Mouse (Mus musculus) E14TG2a.4 (cell line): ENCODE results near the gene Atp6v0b.

Source experiments
- H3K27me3 ChIP-seq: 2 replicates; pipeline ENCODE4 v1.6.1; 2014; ENCODE audit warnings: low read length, control low read depth; ENCODE audit not compliant: insufficient read depth
- H3K36me3 ChIP-seq: 2 replicates; pipeline ENCODE4 v1.6.1; 2014; ENCODE audit warnings: low read length, control low read depth; ENCODE audit not compliant: insufficient read depth
- H3K4me1 ChIP-seq: replicated peaks from 2 replicates; pipeline ENCODE4 v1.6.1; 2014; ENCODE audit warnings: low read depth, low read length, control low read depth
- H3K4me3 ChIP-seq: replicated peaks from 2 replicates; pipeline ENCODE4 v1.5.1; 2014; ENCODE audit warnings: mild to moderate bottlenecking, low read length
- H3K9me3 ChIP-seq: 2 replicates; pipeline ENCODE4 v1.6.1; 2014; ENCODE audit warnings: low read length, control low read depth
- CTCF ChIP-seq: conservative IDR thresholded peaks from 2 replicates; pipeline ENCODE4 v1.5.1; 2014; ENCODE audit warnings: low read length
- NANOG ChIP-seq: IDR thresholded peaks from 2 replicates; pipeline ENCODE4 v1.6.1; 2014; ENCODE audit warnings: borderline replicate concordance, low read length, mixed read lengths
- POU5F1 ChIP-seq: IDR thresholded peaks from 2 replicates; pipeline ENCODE4 v1.6.1; 2014; ENCODE audit warnings: low read length, borderline replicate concordance

Gene Atp6v0b

GRCm38 (mm10) chr4:117889471-117889870 lies 2.3 kb upstream of the Atp6v0b start:
- peaks cover 59% of the 10 kb centered on the region for H3K36me3 ChIP-seq
- TF ChIP-seq CTCF = no peak
- no peak for TF ChIP-seq POU5F1
- TF ChIP-seq NANOG = no peak

DNA sequence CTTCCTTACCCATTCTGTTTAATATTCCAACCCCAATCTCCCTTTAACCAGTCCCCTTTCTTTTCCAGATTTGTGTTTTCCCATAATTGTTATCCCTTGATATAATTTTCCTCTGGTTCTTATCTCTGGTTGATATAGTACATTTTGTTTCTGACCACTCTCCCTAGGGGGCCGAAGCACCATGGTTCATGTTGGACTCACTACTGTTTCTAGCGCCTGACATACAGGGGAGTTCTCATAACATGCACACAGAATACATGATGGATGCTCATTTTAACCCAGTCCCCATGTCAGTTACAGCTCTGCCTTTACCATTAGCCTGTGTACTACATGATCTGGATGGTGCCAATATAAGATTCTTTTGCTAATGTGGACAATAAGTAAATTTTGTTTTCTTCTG lies 787 bp upstream of the Atp6v0b start:
- Histone ChIP-seq H3K4me3 (peak overlapping the region; percentile 98; the same call in 1 of the 2 replicates), H3K27me3 (peaks cover 11% of the 10 kb centered on the region), H3K36me3 (peaks cover 59% of the 10 kb centered on the region), H3K4me1 (peaks cover 59% of the 10 kb centered on the region), H3K9me3 (no peaks in the 10 kb centered on the region)
- TF ChIP-seq POU5F1 (no peak), CTCF (no peak), NANOG (no peak)

More at GRCm38 (mm10) chr4:117889471-117889870, 2.3 kb upstream of the Atp6v0b start:
- H3K4me3 ChIP-seq = no peak overlapping the region
- H3K4me1 ChIP-seq = peaks cover 49% of the 10 kb centered on the region
- peaks cover under 1% of the 10 kb centered on the region for H3K27me3 ChIP-seq
- H3K9me3 ChIP-seq = no peaks in the 10 kb centered on the region

- H3K27me3 ChIP-seq = peaks cover 22% of the 10 kb centered on the region
- H3K36me3 ChIP-seq = peaks cover 59% of the 10 kb centered on the region
- H3K4me1 ChIP-seq = peaks cover 61% of the 10 kb centered on the region
- no peaks in the 10 kb centered on the region for H3K9me3 ChIP-seq
- H3K4me3 ChIP-seq = peak overlapping the region; percentile 98
- TF ChIP-seq NANOG = no peak
- no peak for TF ChIP-seq POU5F1
- no peak for TF ChIP-seq CTCF
Observed at GRCm38 (mm10) chr4:117886644-117887043, 489 bp downstream of the Atp6v0b start.

DNA sequence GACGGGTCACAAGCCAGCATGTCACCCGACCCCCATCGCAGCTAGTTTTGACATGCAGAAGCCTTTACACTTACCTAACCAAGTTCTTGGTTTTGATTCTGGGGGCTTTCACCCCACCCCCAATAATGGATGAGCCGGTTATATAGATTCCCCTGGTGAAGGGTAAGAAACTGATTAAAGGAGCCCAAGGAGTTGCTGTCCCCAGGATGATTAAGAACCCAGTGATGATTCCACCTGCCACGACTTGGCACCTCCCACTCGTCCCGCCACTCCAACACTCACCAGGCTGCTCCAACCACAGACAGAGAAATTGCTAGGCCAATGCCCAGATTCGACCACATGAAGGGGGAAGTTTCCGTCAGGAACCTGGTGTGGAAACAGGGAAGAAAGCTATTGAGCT lies 1.1 kb downstream of the Atp6v0b start:
- Histone ChIP-seq H3K4me3 (peak overlapping the region; percentile 98), H3K9me3 (no peaks in the 10 kb centered on the region), H3K36me3 (peaks cover 57% of the 10 kb centered on the region), H3K4me1 (peaks cover 64% of the 10 kb centered on the region), H3K27me3 (peaks cover 28% of the 10 kb centered on the region)
- TF ChIP-seq POU5F1 = no peak

GRCm38 (mm10) chr4:117885093-117885492 lies 2.0 kb downstream of the Atp6v0b start:
- Histone ChIP-seq H3K4me1 (peaks cover 60% of the 10 kb centered on the region), H3K4me3 (no peak overlapping the region), H3K36me3 (peaks cover 54% of the 10 kb centered on the region), H3K9me3 (no peaks in the 10 kb centered on the region), H3K27me3 (peaks cover 37% of the 10 kb centered on the region)
- TF ChIP-seq CTCF (no peak), POU5F1 (no peak), NANOG (no peak)

- H3K4me3 ChIP-seq = peak overlapping the region; percentile 90
- H3K4me1 ChIP-seq = peaks cover 51% of the 10 kb centered on the region
- peaks cover 49% of the 10 kb centered on the region for H3K36me3 ChIP-seq
- no peaks in the 10 kb centered on the region for H3K9me3 ChIP-seq
- TF ChIP-seq CTCF = no peak
- TF ChIP-seq POU5F1 = no peak
- no peak for TF ChIP-seq NANOG
- H3K27me3 ChIP-seq = peaks cover 41% of the 10 kb centered on the region
Observed at GRCm38 (mm10) chr4:117884146-117884545, 3.0 kb downstream of the Atp6v0b start.

- Histone ChIP-seq H3K36me3 (peaks cover 38% of the 10 kb centered on the region), H3K4me1 (peaks cover 58% of the 10 kb centered on the region), H3K27me3 (peaks cover 47% of the 10 kb centered on the region), H3K4me3 (peak within 1 kb of the TSS; percentile 90), H3K9me3 (no peaks in the 10 kb centered on the region)
- no peak for TF ChIP-seq NANOG
- TF ChIP-seq CTCF = no peak
- TF ChIP-seq POU5F1 = no peak
Observed at GRCm38 (mm10) chr4:117882701-117883691, 4.1 kb downstream of the Atp6v0b start, which contains the start of gene B4galt2. Gene B4galt2 (minus strand): TSS chr4:117883487.

DNA sequence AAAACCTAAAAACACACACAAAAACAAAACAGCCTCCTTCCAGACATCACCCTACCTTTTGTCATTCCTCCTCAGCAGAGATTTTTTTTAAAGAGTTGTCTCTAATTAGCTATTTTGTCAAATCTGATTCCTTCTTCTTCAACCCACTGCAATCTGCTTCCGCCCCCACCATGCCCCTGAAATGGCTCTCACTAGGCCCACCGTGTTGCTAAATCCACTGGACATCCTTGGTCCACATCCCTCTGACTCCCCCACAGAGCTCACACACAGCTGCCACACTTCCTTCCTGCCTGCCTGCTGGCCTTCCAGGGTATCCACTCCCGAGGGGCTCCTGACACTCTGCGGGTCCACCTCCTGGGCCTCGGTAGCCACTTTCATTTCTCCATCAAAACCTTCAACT lies 8.4 kb downstream of the Atp6v0b start:
- Histone ChIP-seq H3K36me3 (peaks cover 26% of the 10 kb centered on the region), H3K27me3 (peaks cover 46% of the 10 kb centered on the region), H3K4me3 (no peak overlapping the region), H3K9me3 (no peaks in the 10 kb centered on the region), H3K4me1 (peaks cover 34% of the 10 kb centered on the region)
- no peak for TF ChIP-seq CTCF
- TF ChIP-seq POU5F1 = no peak
- TF ChIP-seq NANOG = no peak
